Mouse (Mus musculus) testis, adult 2 months (tissue): Measurements from ENCODE around the gene Ttc7. TPM values are rescaled to one million over a fixed set of nuclear protein-coding genes. Genes with fewer than 3 reads are reported as not detected.

Experiments
- H3K27ac ChIP-seq: fragments of 200-500 bp; 2 replicates; pipeline ENCODE4 v1.5.1; 2012; ENCODE audit warnings: low read depth, low read length; ENCODE audit not compliant: control insufficient read depth, insufficient read depth
- H3K27me3 ChIP-seq: fragments of 200-500 bp; 2 replicates; pipeline ENCODE4 v1.6.1; 2012; ENCODE audit warnings: mild to moderate bottlenecking, low read length, moderate library complexity; ENCODE audit not compliant: control insufficient read depth, insufficient read depth
- H3K36me3 ChIP-seq: fragments of 200-500 bp; 2 replicates; pipeline ENCODE4 v1.6.1; 2012; ENCODE audit warnings: mild to moderate bottlenecking, low read length; ENCODE audit not compliant: control insufficient read depth, insufficient read depth
- H3K4me1 ChIP-seq: fragments of 200-500 bp; 2 replicates; pipeline ENCODE4 v1.6.1; 2012; ENCODE audit warnings: low read length; ENCODE audit not compliant: control insufficient read depth, insufficient read depth
- H3K4me3 ChIP-seq: fragments of 200-500 bp; 2 replicates; pipeline ENCODE4 v1.5.1; 2012; ENCODE audit warnings: low read depth, mild to moderate bottlenecking, low read length, moderate library complexity, mixed read lengths; ENCODE audit not compliant: control insufficient read depth
- CTCF ChIP-seq: fragments of 200-500 bp; IDR thresholded peaks from 2 replicates; pipeline ENCODE4 v1.5.1; 2012; ENCODE audit warnings: low read depth, mild to moderate bottlenecking, inconsistent platforms, low read length, moderate library complexity; ENCODE audit not compliant: control insufficient read depth, insufficient read depth, insufficient replicate concordance
- POLR2A ChIP-seq: fragments of 200-500 bp; IDR thresholded peaks from 2 replicates; pipeline ENCODE4 v1.6.1; 2012; ENCODE audit warnings: low read depth, mild to moderate bottlenecking, inconsistent platforms, low read length, moderate library complexity; ENCODE audit not compliant: control insufficient read depth
- polyA plus RNA-seq: library from polyadenylated mRNA; depleted of rRNA; stranded (reverse); fragments of >200 nt; gene quantifications from 2 replicates; pipeline ENCODE4 v1.2.3, GENCODE M21; 2012

Ttc7 gene
- polyA plus RNA-seq, 1 experiment: 71.5 TPM

DNA sequence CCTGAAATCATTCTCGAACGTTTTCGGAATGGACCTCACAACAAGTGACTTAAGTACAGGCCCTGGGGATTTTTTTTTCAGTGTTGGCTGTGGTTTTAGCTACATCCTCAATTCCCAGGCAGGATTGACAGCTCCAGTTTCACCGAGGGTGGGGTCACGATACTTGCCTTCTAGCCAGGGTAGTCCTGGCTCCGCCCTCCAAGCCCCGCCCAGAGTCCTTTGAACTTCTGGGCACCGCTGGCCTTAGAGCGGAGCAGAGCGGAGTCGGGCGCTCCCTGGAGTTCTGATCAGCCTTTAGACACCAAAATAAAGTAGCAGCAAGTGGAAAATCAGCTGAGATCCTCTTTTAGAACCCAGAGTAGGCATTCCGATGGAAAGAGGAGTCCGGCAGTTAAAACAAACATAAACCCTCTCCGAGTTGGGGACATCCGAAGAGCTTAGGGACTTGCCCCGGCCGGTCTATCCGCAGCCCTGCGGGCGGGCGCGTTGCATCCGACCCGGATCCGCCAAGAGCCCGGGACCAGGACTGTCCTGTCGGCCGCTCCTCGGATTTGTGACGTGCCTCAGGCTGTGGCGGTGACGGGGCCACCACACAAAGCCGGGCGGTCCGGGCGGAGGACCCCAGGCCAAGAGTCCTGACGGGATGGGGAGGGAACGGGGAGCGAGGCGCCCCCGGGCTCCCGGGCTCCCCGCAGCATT is 530 bp upstream of the Ttc7 start:
- no peaks in the 10 kb centered on the region; the same call in none of the 2 replicates for H3K4me1 ChIP-seq
- H3K36me3 ChIP-seq: no peaks in the 10 kb centered on the region
- H3K27ac ChIP-seq: peak overlapping the region; percentile 80
- TF ChIP-seq CTCF (no peak), POLR2A (no peak)
- H3K4me3 ChIP-seq: peak overlapping the region; percentile 85
- peaks cover 3% of the 10 kb centered on the region; the same call in 1 of the 2 replicates for H3K27me3 ChIP-seq

DNA sequence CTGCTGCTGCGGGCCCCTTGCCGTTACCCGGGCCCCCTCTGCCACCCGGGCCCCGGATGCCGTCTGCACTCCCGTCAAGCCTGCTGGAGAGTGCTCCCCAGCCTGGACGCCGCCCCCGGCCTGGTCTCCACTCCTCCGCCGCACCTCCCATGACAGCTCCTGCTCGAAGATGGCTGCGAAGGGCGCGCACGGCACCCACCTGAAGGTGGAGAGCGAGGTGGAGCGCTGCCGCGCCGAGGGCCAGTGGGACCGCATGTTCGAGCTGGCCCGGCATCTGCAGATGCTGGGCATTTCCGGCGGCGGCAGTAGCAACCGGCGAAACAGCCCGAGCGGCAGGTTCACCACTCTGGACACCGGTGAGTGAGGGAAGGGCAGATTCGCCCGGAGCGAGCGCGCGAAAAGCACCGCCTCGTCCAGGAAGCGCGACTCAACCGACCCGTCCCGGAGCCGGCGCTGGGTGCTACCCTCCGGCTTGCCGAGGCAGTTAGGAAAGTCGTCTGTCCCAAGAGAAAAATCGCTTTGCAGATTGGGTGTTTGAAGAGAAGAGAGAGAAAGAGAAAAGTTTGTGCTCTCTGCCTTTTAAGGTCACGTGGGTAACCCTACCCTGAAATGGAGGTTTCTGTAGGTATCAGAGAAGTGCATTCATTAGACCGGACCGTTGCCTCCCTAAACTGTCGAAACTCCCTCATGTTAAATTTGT is 519 bp downstream of the Ttc7 start:
- Histone ChIP-seq H3K27ac (peak overlapping the region; percentile 27; the same call in 1 of the 2 replicates), H3K27me3 (peaks cover 3% of the 10 kb centered on the region; the same call in 1 of the 2 replicates), H3K4me3 (peak overlapping the region; percentile 85), H3K4me1 (no peaks in the 10 kb centered on the region; the same call in none of the 2 replicates), H3K36me3 (no peaks in the 10 kb centered on the region)
- no peak for TF ChIP-seq CTCF
- TF ChIP-seq POLR2A: no peak

DNA sequence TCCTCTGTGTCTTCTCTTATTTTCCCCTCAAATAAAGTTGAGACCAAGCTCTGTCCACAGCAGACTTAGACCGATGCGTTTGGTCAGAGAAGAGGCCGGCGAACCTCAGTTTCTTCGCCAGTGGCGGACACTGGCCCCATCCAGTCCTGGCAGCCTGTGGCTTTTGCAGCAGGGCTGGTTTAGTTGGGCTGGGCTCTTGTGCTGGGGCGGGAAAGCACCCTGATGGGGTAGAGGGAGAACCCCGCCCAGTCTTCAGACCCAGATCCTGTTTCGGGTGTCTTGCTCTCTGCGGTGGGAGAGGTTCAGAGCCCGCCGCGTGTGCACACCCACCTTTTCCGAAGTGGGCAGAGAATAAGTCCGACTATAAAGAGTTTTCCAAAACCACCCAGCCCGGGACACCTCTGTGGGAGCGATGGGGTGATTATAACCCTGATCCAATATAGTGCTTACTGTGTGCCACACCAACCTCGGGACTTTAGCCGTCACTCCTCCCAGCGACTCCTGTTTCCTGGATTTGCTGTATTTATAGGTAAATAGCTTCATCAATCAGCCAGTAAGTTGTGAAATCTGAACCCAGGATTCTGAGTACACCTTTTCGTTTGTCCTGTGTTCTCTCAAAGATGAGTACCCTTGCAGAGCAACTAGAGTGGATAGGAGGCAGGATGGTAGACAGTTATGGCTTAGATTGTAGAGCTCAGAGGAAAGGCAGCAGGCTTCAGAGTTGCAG is 1.2 kb downstream of the Ttc7 start:
- Histone ChIP-seq H3K27ac (no peak overlapping the region), H3K36me3 (no peaks in the 10 kb centered on the region), H3K4me1 (no peaks in the 10 kb centered on the region; the same call in none of the 2 replicates), H3K27me3 (peaks cover 3% of the 10 kb centered on the region; the same call in 1 of the 2 replicates), H3K4me3 (peak overlapping the region; percentile 85)
- no peak for TF ChIP-seq CTCF
- TF ChIP-seq POLR2A: no peak

GRCm38 (mm10) chr17:87284482-87285040 is 1.9 kb downstream of the Ttc7 start:
- Histone ChIP-seq H3K27me3 (peaks cover 3% of the 10 kb centered on the region; the same call in 1 of the 2 replicates), H3K36me3 (no peaks in the 10 kb centered on the region), H3K27ac (no peak overlapping the region), H3K4me3 (peak overlapping the region; percentile 85), H3K4me1 (no peaks in the 10 kb centered on the region; the same call in none of the 2 replicates)
- TF ChIP-seq CTCF (no peak), POLR2A (no peak)

DNA sequence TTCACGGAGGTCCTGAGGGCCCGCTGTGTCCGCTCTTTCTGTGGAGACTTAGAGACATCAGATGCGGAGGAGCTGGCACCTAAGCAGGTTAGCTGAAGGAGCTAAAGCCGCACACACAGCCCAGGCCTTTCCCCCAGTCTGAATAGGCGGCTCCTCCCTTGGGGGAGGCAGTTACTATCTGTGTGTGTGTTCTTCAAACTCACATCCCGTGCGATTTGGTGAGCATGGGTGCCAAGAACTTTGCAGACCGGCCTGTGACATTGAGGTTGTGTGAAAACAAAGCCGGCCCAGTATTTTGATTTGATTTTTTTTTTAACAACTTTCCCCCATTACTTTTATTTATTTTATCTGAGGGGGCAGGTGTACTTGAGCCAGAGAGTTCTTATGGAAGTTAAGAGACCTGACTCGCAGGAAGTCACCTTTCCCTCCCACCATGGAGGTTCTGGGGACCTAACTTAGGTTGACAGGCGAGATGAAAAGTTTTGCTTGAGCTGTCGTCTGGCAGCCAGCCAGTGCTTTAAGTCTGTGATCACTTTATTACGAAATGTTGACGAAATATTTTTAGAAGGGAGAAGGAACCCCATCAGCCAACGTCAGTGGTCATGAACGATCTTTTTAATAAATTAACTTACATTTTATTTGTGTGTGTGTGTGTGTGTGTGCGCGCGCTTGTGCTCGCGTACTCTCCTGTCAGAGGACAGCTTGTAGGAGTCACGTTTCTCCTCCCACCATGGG is 3.2 kb downstream of the Ttc7 start:
- no peak overlapping the region for H3K27ac ChIP-seq

GRCm38 (mm10) chr17:87286481-87287143 is 3.9 kb downstream of the Ttc7 start:
- no peak for TF ChIP-seq CTCF
- TF ChIP-seq POLR2A: no peak
- Histone ChIP-seq H3K36me3 (no peaks in the 10 kb centered on the region), H3K4me1 (no peaks in the 10 kb centered on the region; the same call in 1 of the 2 replicates), H3K27me3 (peaks cover 3% of the 10 kb centered on the region; the same call in 1 of the 2 replicates), H3K27ac (no peak overlapping the region), H3K4me3 (no peak overlapping the region)

More for the DNA sequence above, 3.2 kb downstream of the Ttc7 start:
- Histone ChIP-seq H3K36me3 (no peaks in the 10 kb centered on the region), H3K4me1 (no peaks in the 10 kb centered on the region; the same call in none of the 2 replicates), H3K27me3 (peaks cover 3% of the 10 kb centered on the region; the same call in 1 of the 2 replicates), H3K4me3 (no peak overlapping the region)
- TF ChIP-seq CTCF (no peak), POLR2A (no peak)
